Mouse (Mus musculus): ENCODE data around the gene Agl. TPM values are rescaled to one million over a fixed set of nuclear protein-coding genes. Genes with fewer than 3 reads are reported as not detected.
"Not testable (repeated sequence)": the region's sequence is repeated elsewhere in the genome, so short reads cannot be mapped to it uniquely, and the experiment has no call there.

The Agl gene
- polyA plus RNA-seq, 1 experiment: 32.2 TPM

DNA sequence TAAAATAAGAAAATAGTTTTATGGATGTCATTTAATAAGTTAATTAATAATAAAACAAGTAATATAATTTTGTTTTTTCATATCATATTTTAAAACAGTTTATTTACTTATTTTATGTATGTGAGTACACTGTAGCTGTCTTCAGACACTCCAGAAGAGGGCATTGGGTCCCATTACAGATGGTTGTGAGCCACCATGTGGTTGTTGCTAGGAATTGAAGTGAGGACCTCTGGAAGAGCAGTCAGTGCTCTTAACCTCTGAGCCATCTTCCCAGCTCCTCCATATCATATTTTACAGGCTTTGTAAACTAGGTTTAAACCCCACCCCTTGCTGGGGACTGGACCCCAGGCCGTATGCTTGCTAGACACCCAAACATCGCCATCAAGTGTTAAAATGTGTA lies 36.4 kb downstream of the Agl start:
- H3K4me1 ChIP-seq (ENCODE audit: control insufficient read depth, insufficient read depth, low read length): no peaks in the 10 kb centered on the region
- H3K4me3 ChIP-seq (ENCODE audit: insufficient read depth, low read length): no peak overlapping the region
- no peak overlapping the region for H3K27ac ChIP-seq (ENCODE audit: insufficient read depth, low read length)
- TF ChIP-seq POLR2A (IDR thresholded peaks at IDR 0.05; ENCODE audit: low read depth, low read length) (no peak), CTCF (IDR thresholded peaks at IDR 0.05; ENCODE audit: borderline replicate concordance, insufficient read depth, low read length) (no peak)

DNA sequence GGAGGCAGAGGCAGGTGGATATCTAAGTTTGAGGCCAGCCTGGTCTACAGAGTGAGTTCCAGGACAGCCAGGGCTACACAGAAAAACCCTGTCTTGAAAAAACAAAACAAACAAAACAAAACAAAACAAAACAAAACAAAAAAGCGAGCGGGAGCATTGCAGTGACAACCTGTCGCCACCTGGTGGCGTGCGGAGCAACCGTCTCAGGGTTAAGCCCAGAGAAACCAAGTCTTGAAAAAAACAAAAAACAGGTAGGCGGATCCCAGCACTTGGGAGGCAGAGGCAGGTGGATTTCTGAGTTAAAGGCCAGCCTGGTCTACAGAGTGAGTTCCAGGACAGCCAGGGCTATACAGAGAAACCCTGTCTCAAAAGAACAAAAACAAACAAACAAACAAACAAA lies 41.0 kb downstream of the Agl start:
- H3K27ac ChIP-seq (ENCODE audit: insufficient read depth, low read length); H3K4me1 ChIP-seq (ENCODE audit: control insufficient read depth, insufficient read depth, low read length); H3K4me3 ChIP-seq (ENCODE audit: insufficient read depth, low read length): not testable (repeated sequence)
- peak; percentile 20; the same call in 1 of the 2 replicates for TF ChIP-seq CTCF (IDR thresholded peaks at IDR 0.05; ENCODE audit: borderline replicate concordance, insufficient read depth, low read length)

DNA sequence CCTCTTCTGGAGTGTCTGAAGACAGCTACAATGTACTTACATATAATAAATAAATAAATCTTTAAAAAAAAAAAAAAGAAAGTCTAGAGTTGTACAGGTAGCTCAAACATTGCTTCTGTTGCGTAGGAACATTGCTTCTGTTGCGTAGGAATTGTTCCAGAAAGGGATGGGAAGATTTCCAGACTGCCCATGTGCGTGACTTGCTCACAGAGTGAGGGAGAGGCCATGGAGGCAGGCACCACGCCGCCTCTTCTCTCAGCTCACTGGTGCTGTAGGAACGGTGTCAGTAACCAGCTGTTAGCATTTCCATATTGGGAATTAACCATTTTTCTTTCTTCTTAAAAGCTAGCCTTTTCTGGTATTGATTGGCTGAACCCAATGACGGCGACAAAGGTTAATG lies 55.1 kb downstream of the Agl start:
- no peak overlapping the region for H3K27ac ChIP-seq (ENCODE audit: insufficient read depth, low read length)
- H3K4me3 ChIP-seq (ENCODE audit: insufficient read depth, low read length): no peak overlapping the region
- no peaks in the 10 kb centered on the region for H3K4me1 ChIP-seq (ENCODE audit: control insufficient read depth, insufficient read depth, low read length)
- TF ChIP-seq CTCF (IDR thresholded peaks at IDR 0.05; ENCODE audit: borderline replicate concordance, insufficient read depth, low read length) (no peak), POLR2A (IDR thresholded peaks at IDR 0.05; ENCODE audit: low read depth, low read length) (no peak)

DNA sequence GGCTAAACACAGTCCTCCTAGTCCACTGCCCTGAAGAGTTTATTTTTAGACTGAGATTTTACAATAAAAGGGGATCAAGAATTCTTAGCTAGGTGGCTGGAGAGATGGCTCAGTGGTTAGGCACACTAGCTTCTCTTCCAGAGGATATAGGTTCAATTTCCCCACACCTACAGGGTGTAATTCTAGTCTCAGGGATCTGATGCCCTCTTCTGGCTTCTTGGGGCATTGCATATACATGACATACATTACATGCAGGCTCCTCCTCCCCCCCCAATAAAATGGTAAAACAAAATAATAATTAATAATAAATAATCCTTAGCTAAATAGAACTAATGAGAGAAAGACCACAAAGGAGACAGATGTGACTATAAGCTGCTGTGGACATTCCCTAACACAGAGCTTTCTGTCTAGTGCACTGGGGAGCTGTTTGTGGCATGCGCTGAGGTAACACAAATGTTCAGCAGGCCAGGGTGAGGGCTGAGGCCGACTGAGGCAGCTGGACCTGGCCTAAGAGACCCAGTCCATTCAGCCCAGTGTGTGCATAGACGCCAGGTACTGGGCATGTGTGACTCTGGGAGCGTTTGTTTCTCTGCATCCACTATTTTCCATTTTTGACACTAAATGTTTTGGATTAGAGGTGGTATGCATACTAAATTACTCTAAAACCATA lies 56.6 kb downstream of the Agl start:
- Histone ChIP-seq H3K27ac (ENCODE audit: insufficient read depth, low read length) (no peak overlapping the region), H3K4me1 (ENCODE audit: control insufficient read depth, insufficient read depth, low read length) (no peaks in the 10 kb centered on the region), H3K4me3 (ENCODE audit: insufficient read depth, low read length) (no peak overlapping the region)
- TF ChIP-seq POLR2A (IDR thresholded peaks at IDR 0.05; ENCODE audit: low read depth, low read length) (no peak), CTCF (IDR thresholded peaks at IDR 0.05; ENCODE audit: borderline replicate concordance, insufficient read depth, low read length) (no peak)

DNA sequence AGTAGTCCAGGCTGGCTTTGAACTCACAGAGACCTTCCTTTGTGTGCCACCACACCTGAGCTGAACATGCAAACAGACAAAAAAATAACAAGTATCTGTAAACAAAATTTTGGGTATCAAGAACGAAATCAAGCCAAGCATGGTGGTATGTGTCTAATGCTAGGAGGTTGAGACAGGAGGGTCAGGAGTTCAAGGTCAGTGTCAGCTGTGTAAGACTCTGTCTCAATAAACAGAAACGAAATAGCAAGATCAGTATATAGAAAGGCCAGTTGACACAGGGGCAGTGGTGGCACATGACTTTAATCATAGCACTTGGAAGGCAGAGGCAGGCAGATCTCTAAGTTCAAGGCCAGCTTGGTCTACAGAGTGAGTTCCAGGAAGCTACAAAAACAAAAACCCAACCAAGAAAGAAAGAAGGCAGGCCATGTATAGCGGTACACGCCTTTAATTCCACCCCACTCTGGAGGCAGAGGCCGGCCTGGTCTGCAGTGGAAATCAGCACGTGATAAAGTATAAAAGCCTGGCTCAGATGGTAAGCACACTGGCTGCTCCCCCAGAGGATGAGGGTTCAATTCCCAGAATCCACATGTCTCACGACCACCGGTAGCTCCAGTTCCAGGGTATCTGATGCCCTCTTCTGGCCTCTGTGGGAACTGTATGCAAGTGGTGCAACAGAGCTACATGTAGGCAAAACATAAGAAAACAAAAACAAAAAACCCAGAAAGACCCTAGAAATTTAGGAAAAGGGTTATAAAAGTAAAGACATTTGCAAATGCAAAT lies 59.4 kb downstream of the Agl start:
- no peak overlapping the region for H3K4me3 ChIP-seq (ENCODE audit: insufficient read depth, low read length)
- TF ChIP-seq CTCF (IDR thresholded peaks at IDR 0.05; ENCODE audit: borderline replicate concordance, insufficient read depth, low read length) (peak; percentile 35; the same call in 1 of the 2 replicates), POLR2A (IDR thresholded peaks at IDR 0.05; ENCODE audit: low read depth, low read length) (no peak)
- H3K27ac ChIP-seq (ENCODE audit: insufficient read depth, low read length): no peak overlapping the region
- H3K4me1 ChIP-seq (ENCODE audit: control insufficient read depth, insufficient read depth, low read length): no peaks in the 10 kb centered on the region

DNA sequence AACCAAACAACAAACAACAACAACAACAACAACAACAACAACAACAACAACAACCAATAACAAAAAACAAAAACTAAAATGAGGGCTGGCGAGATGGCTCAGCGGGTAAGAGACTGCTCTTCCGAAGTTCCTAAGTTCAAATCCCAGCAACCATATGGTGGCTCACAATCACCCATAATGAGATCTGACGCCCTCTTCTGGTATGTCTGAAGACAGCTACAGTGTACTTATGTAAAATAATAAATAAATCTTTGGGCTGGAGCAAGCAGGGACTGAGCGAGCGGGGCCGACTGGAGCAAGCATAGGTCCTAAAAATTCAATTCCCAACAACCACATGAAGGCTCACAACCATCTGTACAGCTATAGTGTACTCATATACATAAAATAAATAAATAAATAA lies 60.3 kb downstream of the Agl start:
- H3K27ac ChIP-seq (ENCODE audit: insufficient read depth, low read length); H3K4me3 ChIP-seq (ENCODE audit: insufficient read depth, low read length); H3K4me1 ChIP-seq (ENCODE audit: control insufficient read depth, insufficient read depth, low read length): not testable (repeated sequence)

DNA sequence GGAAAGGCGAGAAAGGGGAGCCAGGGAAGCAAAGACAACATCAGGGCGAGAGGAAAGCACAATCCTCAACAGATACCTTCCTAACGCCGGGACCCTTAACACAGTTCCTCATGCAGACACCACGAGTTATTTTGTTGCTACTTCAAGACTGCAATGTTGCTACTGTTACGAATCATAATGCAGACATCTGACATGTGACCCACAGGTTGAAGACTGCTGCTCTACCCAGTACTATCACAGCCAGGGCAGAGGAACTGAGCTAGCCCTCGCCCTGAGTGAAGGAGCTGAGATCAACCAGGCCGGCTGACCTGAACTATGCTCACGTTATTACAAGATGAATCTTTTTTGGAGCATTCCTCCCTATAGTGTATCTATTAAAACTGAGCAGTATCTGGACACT lies 67.0 kb downstream of the Agl start:
- Histone ChIP-seq H3K4me1 (ENCODE audit: control insufficient read depth, insufficient read depth, low read length) (no peaks in the 10 kb centered on the region), H3K4me3 (ENCODE audit: insufficient read depth, low read length) (no peak overlapping the region), H3K27ac (ENCODE audit: insufficient read depth, low read length) (no peak overlapping the region)
- no peak for TF ChIP-seq POLR2A (IDR thresholded peaks at IDR 0.05; ENCODE audit: low read depth, low read length)
- no peak for TF ChIP-seq CTCF (IDR thresholded peaks at IDR 0.05; ENCODE audit: borderline replicate concordance, insufficient read depth, low read length)

DNA sequence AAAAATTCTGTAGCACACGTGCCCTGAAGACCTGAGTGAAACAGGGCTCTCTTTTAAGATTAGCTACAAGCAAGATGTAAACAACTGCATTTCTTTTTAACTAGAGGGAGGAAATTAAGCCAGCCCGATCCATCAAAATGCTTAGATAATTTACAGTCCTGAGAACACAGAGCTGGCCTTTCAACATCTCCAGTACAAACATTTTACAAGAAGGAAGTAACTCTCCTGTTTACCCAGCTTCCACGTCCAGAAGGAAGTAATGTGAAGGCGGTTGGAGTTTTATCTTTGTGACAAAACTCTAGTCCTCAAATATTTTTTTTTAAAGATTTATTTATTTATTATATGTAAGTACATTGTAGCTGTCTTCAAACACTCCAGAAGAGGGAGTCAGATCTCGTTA lies 67.9 kb downstream of the Agl start:
- H3K27ac ChIP-seq (ENCODE audit: insufficient read depth, low read length): no peak overlapping the region
- TF ChIP-seq POLR2A (IDR thresholded peaks at IDR 0.05; ENCODE audit: low read depth, low read length) (no peak), CTCF (IDR thresholded peaks at IDR 0.05; ENCODE audit: borderline replicate concordance, insufficient read depth, low read length) (no peak)
- no peak overlapping the region for H3K4me3 ChIP-seq (ENCODE audit: insufficient read depth, low read length)
- H3K4me1 ChIP-seq (ENCODE audit: control insufficient read depth, insufficient read depth, low read length): no peaks in the 10 kb centered on the region

DNA sequence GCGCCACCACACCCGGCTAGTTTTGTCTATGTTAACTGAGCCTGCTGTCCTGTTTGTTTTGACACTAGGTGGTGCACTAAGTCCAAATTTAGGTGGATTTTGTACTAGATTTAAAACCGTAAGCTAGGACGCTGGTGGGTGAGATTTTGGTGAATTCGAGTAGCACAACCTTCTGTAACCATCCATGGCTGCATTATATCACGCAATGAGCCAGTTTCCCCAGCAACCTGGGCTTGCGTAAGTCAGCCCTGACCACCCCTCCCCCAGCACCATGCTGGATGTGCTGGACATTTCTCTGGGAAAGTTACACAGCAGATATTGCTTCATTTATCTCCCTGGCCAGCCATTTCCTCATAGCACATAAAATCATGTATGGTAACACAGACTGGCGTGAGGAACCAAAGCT lies 70.6 kb downstream of the Agl start:
- Histone ChIP-seq H3K27ac (ENCODE audit: insufficient read depth, low read length) (no peak overlapping the region), H3K4me3 (ENCODE audit: insufficient read depth, low read length) (no peak overlapping the region), H3K4me1 (ENCODE audit: control insufficient read depth, insufficient read depth, low read length) (no peaks in the 10 kb centered on the region)
- TF ChIP-seq CTCF (IDR thresholded peaks at IDR 0.05; ENCODE audit: borderline replicate concordance, insufficient read depth, low read length) (no peak), POLR2A (IDR thresholded peaks at IDR 0.05; ENCODE audit: low read depth, low read length) (no peak)

DNA sequence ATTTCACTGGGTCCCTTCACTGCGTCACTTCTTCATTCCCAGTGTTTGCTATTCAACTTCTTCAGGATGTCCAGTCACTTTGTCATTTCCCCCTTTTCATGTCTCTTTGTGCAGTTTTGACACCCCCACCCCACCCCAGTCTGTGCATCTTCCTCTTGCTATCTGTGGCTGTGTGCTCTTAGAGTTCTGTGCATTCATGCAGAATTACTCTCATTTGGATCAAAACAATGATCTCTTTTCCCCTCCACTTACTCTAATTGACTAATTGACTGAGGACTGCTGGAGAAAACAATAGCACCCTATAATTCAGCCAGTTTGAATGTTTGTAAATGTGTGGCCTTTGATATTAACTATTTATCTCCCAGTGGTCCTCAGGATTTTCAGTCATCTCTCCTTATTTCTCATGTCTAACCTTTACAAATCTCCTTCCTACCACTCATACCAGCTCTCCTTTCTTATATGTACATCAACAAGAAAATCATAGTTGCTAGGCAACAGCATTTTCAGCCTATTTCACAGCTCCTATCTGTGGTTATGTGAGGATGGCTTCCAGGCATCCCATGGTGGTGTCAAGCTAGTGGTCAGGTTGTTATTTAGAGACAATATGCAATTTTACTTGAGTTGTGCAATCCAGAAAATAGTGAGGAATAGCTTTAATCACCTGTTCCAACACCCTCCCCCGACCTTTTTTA lies 78.3 kb downstream of the Agl start:
- no peaks in the 10 kb centered on the region for H3K4me1 ChIP-seq (ENCODE audit: control insufficient read depth, insufficient read depth, low read length)
- H3K27ac ChIP-seq (ENCODE audit: insufficient read depth, low read length): no peak overlapping the region
- TF ChIP-seq CTCF (IDR thresholded peaks at IDR 0.05; ENCODE audit: borderline replicate concordance, insufficient read depth, low read length) (no peak), POLR2A (IDR thresholded peaks at IDR 0.05; ENCODE audit: low read depth, low read length) (no peak)
- H3K4me3 ChIP-seq (ENCODE audit: insufficient read depth, low read length): no peak overlapping the region
